Mouse (Mus musculus) megakaryocyte, embryonic 14.5 days (primary cell): ENCODE data around the gene Wdr4. TPM values are rescaled to one million over a fixed set of nuclear protein-coding genes. Genes with fewer than 3 reads are reported as not detected.
A peak's percentile ranks its signal among the peaks of the same experiment; 100 is the strongest.

ENCODE experiments used
- H3K27me3 ChIP-seq: replicated peaks from 2 replicates; pipeline ENCODE3; 2012; ENCODE audit warnings: inconsistent platforms
- H3K36me3 ChIP-seq: replicated peaks from 2 replicates; pipeline ENCODE3; 2012; ENCODE audit warnings: low read length, inconsistent platforms, mixed read lengths
- H3K4me1 ChIP-seq: 2 replicates; pipeline ENCODE4 v1.6.1; 2012; ENCODE audit warnings: inconsistent platforms
- H3K4me3 ChIP-seq: replicated peaks from 2 replicates; pipeline ENCODE3; 2012; ENCODE audit warnings: moderate library complexity, mild to moderate bottlenecking, inconsistent platforms
- H3K9me3 ChIP-seq: 2 replicates; pipeline ENCODE4 v1.6.1; 2012; ENCODE audit warnings: inconsistent platforms
- FLI1 ChIP-seq: IDR thresholded peaks from 2 replicates; pipeline ENCODE4 v1.6.1; 2012; ENCODE audit warnings: low read length, inconsistent platforms, mixed read lengths
- GATA1 ChIP-seq: IDR thresholded peaks from 3 replicates; pipeline ENCODE4 v1.6.1; 2012; ENCODE audit warnings: mixed read lengths, low read length, inconsistent platforms, borderline replicate concordance
- polyA plus RNA-seq: library from polyadenylated mRNA; stranded (reverse); fragments of >175 nt; gene quantifications from 2 replicates; pipeline ENCODE4 v1.2.3, GENCODE M21; 2012; ENCODE audit warnings: low replicate concordance; ENCODE audit not compliant: insufficient read depth

Gene Wdr4
- polyA plus RNA-seq, 1 experiment, result 13.5 TPM

- H3K4me3 ChIP-seq, result peak overlapping the region; percentile 96
- H3K27me3 ChIP-seq, result peaks cover 3% of the 10 kb centered on the region
- no peak for TF ChIP-seq FLI1
- no peak for TF ChIP-seq GATA1
- peaks cover 54% of the 10 kb centered on the region for H3K4me1 ChIP-seq
- no peaks in the 10 kb centered on the region for H3K9me3 ChIP-seq
- peaks cover 26% of the 10 kb centered on the region for H3K36me3 ChIP-seq
Measured at GRCm38 (mm10) chr17:31519344-31519945, 335 bp downstream of the Wdr4 start.

- H3K4me1 ChIP-seq, result peaks cover 56% of the 10 kb centered on the region
- peaks cover 3% of the 10 kb centered on the region for H3K27me3 ChIP-seq
- no peak overlapping the region for H3K4me3 ChIP-seq
- H3K9me3 ChIP-seq, result no peaks in the 10 kb centered on the region
- no peak for TF ChIP-seq GATA1
- no peak for TF ChIP-seq FLI1
- peaks cover 8% of the 10 kb centered on the region for H3K36me3 ChIP-seq
Measured at GRCm38 (mm10) chr17:31514696-31515095, 5.1 kb downstream of the Wdr4 start.

- peak overlapping the region; percentile 97 for H3K4me3 ChIP-seq
- peaks cover 3% of the 10 kb centered on the region for H3K27me3 ChIP-seq
- H3K36me3 ChIP-seq, result peaks cover 28% of the 10 kb centered on the region
- no peaks in the 10 kb centered on the region for H3K9me3 ChIP-seq
- TF ChIP-seq GATA1 (no peak), FLI1 (no peak)
- H3K4me1 ChIP-seq, result peaks cover 52% of the 10 kb centered on the region
Measured at GRCm38 (mm10) chr17:31512593-31512992, 7.2 kb downstream of the Wdr4 start.

GRCm38 (mm10) chr17:31511792-31512495 lies 7.8 kb downstream of the Wdr4 start:
- TF ChIP-seq GATA1 (no peak), FLI1 (peak; percentile 35; the same call in 1 of the 2 replicates)
- peaks cover 34% of the 10 kb centered on the region for H3K36me3 ChIP-seq
- H3K4me1 ChIP-seq, result peaks cover 55% of the 10 kb centered on the region
- H3K9me3 ChIP-seq, result no peaks in the 10 kb centered on the region
- peaks cover 3% of the 10 kb centered on the region for H3K27me3 ChIP-seq
- peak overlapping the region; percentile 97 for H3K4me3 ChIP-seq

- H3K4me1 ChIP-seq, result peaks cover 56% of the 10 kb centered on the region
- H3K9me3 ChIP-seq, result no peaks in the 10 kb centered on the region
- H3K36me3 ChIP-seq, result peaks cover 44% of the 10 kb centered on the region
- no peak for TF ChIP-seq GATA1
- no peak for TF ChIP-seq FLI1
- peak overlapping the region; percentile 97 for H3K4me3 ChIP-seq
- no peaks in the 10 kb centered on the region for H3K27me3 ChIP-seq
Measured at GRCm38 (mm10) chr17:31510944-31511343, 8.8 kb downstream of the Wdr4 start.

GRCm38 (mm10) chr17:31506282-31506681 lies 13.5 kb downstream of the Wdr4 start:
- Histone ChIP-seq H3K4me3 (no peak overlapping the region), H3K36me3 (peaks cover 91% of the 10 kb centered on the region), H3K9me3 (no peaks in the 10 kb centered on the region), H3K27me3 (no peaks in the 10 kb centered on the region), H3K4me1 (peaks cover 62% of the 10 kb centered on the region)
- TF ChIP-seq FLI1, result no peak
- TF ChIP-seq GATA1, result no peak

- Histone ChIP-seq H3K27me3 (no peaks in the 10 kb centered on the region), H3K4me3 (no peak overlapping the region), H3K9me3 (no peaks in the 10 kb centered on the region), H3K36me3 (peaks cover 99% of the 10 kb centered on the region), H3K4me1 (peaks cover 57% of the 10 kb centered on the region)
- no peak for TF ChIP-seq FLI1
- TF ChIP-seq GATA1, result no peak
Measured at GRCm38 (mm10) chr17:31505013-31505412, 14.8 kb downstream of the Wdr4 start.

- H3K4me3 ChIP-seq, result no peak overlapping the region
- peaks cover 99% of the 10 kb centered on the region for H3K36me3 ChIP-seq
- no peaks in the 10 kb centered on the region for H3K27me3 ChIP-seq
- TF ChIP-seq FLI1, result no peak
- no peak for TF ChIP-seq GATA1
- H3K9me3 ChIP-seq, result no peaks in the 10 kb centered on the region
- H3K4me1 ChIP-seq, result peaks cover 47% of the 10 kb centered on the region
Measured at GRCm38 (mm10) chr17:31503936-31504335, 15.8 kb downstream of the Wdr4 start.

GRCm38 (mm10) chr17:31503337-31503736 lies 16.4 kb downstream of the Wdr4 start:
- H3K4me3 ChIP-seq, result no peak overlapping the region
- H3K9me3 ChIP-seq, result no peaks in the 10 kb centered on the region
- TF ChIP-seq FLI1, result no peak
- TF ChIP-seq GATA1, result no peak
- H3K27me3 ChIP-seq, result no peaks in the 10 kb centered on the region
- peaks cover 100% of the 10 kb centered on the region for H3K36me3 ChIP-seq
- peaks cover 45% of the 10 kb centered on the region for H3K4me1 ChIP-seq

- TF ChIP-seq FLI1, result no peak
- no peak for TF ChIP-seq GATA1
- Histone ChIP-seq H3K4me1 (peaks cover 42% of the 10 kb centered on the region), H3K9me3 (no peaks in the 10 kb centered on the region), H3K27me3 (no peaks in the 10 kb centered on the region), H3K4me3 (no peak overlapping the region), H3K36me3 (peaks cover 100% of the 10 kb centered on the region)
Measured at GRCm38 (mm10) chr17:31502261-31502927, 17.4 kb downstream of the Wdr4 start.
